Mouse (Mus musculus): ENCODE data around the gene Mta1.

DNA sequence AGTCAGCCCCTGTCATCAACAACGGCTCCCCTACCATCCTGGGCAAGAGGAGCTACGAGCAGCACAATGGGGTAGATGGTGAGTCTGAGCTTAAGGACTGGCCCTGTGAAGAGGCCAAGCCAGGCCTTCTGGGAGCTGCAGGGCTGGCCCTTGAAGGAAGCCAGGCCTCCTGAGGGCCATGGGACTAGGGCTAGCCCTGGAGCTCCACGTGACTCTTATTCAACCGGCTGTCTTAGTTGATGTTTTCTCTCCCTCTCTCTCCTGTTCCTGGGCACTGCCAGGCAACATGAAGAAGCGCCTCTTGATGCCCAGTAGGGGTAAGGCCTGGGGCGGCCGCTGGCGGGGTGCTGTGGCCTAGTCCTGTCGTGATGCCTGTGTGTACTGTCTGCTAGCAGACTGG lies 35.2 kb downstream of the Mta1 start:
- TF ChIP-seq CTCF (IDR thresholded peaks at IDR 0.05; ENCODE audit: low read depth, low read length) (no peak), POLR2A (IDR thresholded peaks at IDR 0.05; ENCODE audit: borderline replicate concordance, low read depth, low read length) (no peak)

Measured in bone marrow macrophage, adult 2 months (primary cell).